Mouse (Mus musculus): Measurements from ENCODE around the gene Trim2. TPM values are rescaled to one million over a fixed set of nuclear protein-coding genes. Genes with fewer than 3 reads are reported as not detected.

Gene Trim2
- total and polyA plus RNA-seq, 2 experiments from 2014 or later = 127 to 186 TPM

DNA sequence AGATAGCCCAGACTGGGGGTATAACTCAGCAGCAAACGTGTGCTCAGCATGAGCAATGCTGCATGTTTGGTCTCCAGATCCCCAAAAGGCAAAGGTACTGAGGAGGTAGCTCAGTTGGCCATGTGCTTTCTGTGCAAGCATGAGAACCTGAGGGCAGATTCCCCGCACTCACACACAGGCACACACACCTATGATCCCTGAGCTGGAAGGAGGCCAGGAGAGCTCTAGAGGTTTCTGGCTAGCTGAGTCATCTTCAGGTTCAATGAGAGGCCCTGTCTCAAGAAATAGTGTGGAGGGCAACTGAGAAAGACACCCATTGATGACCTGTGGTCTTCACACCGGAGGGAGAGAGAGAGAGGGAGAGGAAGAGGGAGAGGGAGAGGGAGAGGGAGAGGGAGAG, 19.4 kb downstream of the Trim2 start:
- Histone ChIP-seq H3K9ac (no peak overlapping the region), H3K36me3 (ENCODE audit: insufficient read depth) (no peaks in the 10 kb centered on the region), H3K4me2 (ENCODE audit: low read depth) (no peak overlapping the region), H3K4me3 (ENCODE audit: low read depth, low read length) (no peak overlapping the region), H3K9me3 (ENCODE audit: low read length) (no peaks in the 10 kb centered on the region), H3K4me1 (ENCODE audit: insufficient read depth) (peaks cover 6% of the 10 kb centered on the region), H3K27ac (ENCODE audit: low read depth, low read length) (no peak overlapping the region), H3K27me3 (ENCODE audit: insufficient read depth, low read length) (no peaks in the 10 kb centered on the region)
- DNase-seq (no peak), ATAC-seq (no peak)
- 85% methylated on average over 3 of the region's 3 CpGs for WGBS
- no peak for TF ChIP-seq CTCF (IDR thresholded peaks at IDR 0.05; ENCODE audit: low read depth)

DNA sequence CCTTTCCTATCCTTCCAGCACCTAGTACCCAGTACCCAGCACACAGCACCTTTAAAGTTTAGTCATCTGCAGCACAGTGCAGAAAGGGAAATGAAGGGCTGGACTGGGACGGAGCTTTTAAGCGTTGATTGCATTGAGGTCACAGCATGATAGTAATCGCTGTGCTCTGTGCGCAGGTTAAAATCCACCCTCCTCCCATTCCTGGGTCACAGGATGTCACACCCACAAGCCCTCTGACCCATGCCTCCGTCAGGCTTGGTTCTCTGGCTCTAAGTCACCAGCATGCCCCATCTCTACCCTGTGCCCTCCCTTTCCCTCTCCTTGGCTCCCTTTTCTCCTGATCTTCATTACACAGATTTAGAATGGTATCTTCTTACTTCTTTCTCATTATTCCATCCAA, 20.4 kb downstream of the Trim2 start:
- Histone ChIP-seq H3K4me3 (ENCODE audit: low read depth, low read length) (no peak overlapping the region), H3K27me3 (ENCODE audit: insufficient read depth, low read length) (no peaks in the 10 kb centered on the region), H3K9me3 (ENCODE audit: low read length) (no peaks in the 10 kb centered on the region), H3K9ac (no peak overlapping the region), H3K36me3 (ENCODE audit: insufficient read depth) (no peaks in the 10 kb centered on the region), H3K4me1 (ENCODE audit: insufficient read depth) (peaks cover 10% of the 10 kb centered on the region), H3K4me2 (ENCODE audit: low read depth) (no peak overlapping the region), H3K27ac (ENCODE audit: low read depth, low read length) (no peak overlapping the region)
- DNase-seq (no peak), ATAC-seq (no peak)
- WGBS = 87% methylated on average over 5 of the region's 5 CpGs
- TF ChIP-seq CTCF (IDR thresholded peaks at IDR 0.05; ENCODE audit: low read depth) = no peak

DNA sequence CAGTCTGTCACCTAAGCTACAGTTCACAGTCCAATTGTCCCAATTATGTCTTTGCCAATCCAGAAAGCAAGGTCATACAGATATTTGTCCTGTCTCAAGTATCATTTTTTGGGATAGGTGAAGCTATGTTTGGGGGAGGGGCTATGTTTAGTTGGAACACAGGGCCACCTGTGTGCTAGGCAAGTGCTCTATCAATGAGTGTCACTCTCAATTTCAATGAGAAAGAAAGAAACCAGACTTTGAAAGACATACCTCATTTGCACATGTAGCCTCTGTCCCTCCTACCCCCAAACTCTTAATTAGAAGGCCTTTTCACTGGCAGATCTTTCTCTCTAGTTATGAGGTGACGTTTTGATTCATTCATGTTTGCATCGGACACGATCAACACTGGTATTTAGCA, 21.9 kb downstream of the Trim2 start:
- no peak overlapping the region for H3K9ac ChIP-seq
- H3K9me3 ChIP-seq (ENCODE audit: low read length) = no peaks in the 10 kb centered on the region
- TF ChIP-seq CTCF (IDR thresholded peaks at IDR 0.05; ENCODE audit: low read depth) = no peak
- H3K4me1 ChIP-seq (ENCODE audit: insufficient read depth) = peaks cover 10% of the 10 kb centered on the region
- DNase-seq (no peak), ATAC-seq (no peak)
- no peak overlapping the region for H3K4me2 ChIP-seq (ENCODE audit: low read depth)
- H3K27ac ChIP-seq (ENCODE audit: low read depth, low read length) = no peak overlapping the region
- H3K4me3 ChIP-seq (ENCODE audit: low read depth, low read length) = no peak overlapping the region
- H3K27me3 ChIP-seq (ENCODE audit: insufficient read depth, low read length) = no peaks in the 10 kb centered on the region
- WGBS = 12% methylated on average over 3 of the region's 3 CpGs
- no peaks in the 10 kb centered on the region for H3K36me3 ChIP-seq (ENCODE audit: insufficient read depth)

- no peaks in the 10 kb centered on the region for H3K27me3 ChIP-seq (ENCODE audit: insufficient read depth, low read length)
- 71% methylated on average over 8 of the region's 8 CpGs for WGBS
- H3K4me3 ChIP-seq (ENCODE audit: low read depth, low read length) = no peak overlapping the region
- no peak overlapping the region for H3K27ac ChIP-seq (ENCODE audit: low read depth, low read length)
- no peaks in the 10 kb centered on the region for H3K36me3 ChIP-seq (ENCODE audit: insufficient read depth)
- no peaks in the 10 kb centered on the region for H3K9me3 ChIP-seq (ENCODE audit: low read length)
- ATAC-seq (no peak), DNase-seq (no peak)
- H3K4me1 ChIP-seq (ENCODE audit: insufficient read depth) = peaks cover 10% of the 10 kb centered on the region
- H3K4me2 ChIP-seq (ENCODE audit: low read depth) = no peak overlapping the region
- no peak overlapping the region for H3K9ac ChIP-seq
- no peak for TF ChIP-seq CTCF (IDR thresholded peaks at IDR 0.05; ENCODE audit: low read depth)
These were observed 23.2 kb downstream of the Trim2 start for GRCm38 (mm10) chr3:84283524-84283923.

- Histone ChIP-seq H3K4me2 (ENCODE audit: low read depth) (no peak overlapping the region), H3K27ac (ENCODE audit: low read depth, low read length) (no peak overlapping the region), H3K27me3 (ENCODE audit: insufficient read depth, low read length) (no peaks in the 10 kb centered on the region), H3K9me3 (ENCODE audit: low read length) (no peaks in the 10 kb centered on the region), H3K4me1 (ENCODE audit: insufficient read depth) (peaks cover 10% of the 10 kb centered on the region), H3K4me3 (ENCODE audit: low read depth, low read length) (no peak overlapping the region), H3K9ac (no peak overlapping the region), H3K36me3 (ENCODE audit: insufficient read depth) (no peaks in the 10 kb centered on the region)
- ATAC-seq = peak; percentile 42; the same call in 1 of the 2 replicates
- no peak for DNase-seq
- TF ChIP-seq CTCF (IDR thresholded peaks at IDR 0.05; ENCODE audit: low read depth) = no peak
- 24% methylated on average over 10 of the region's 10 CpGs for WGBS
These were observed 24.7 kb downstream of the Trim2 start for GRCm38 (mm10) chr3:84281936-84282371.

- Histone ChIP-seq H3K27me3 (ENCODE audit: insufficient read depth, low read length) (no peaks in the 10 kb centered on the region), H3K9ac (no peak overlapping the region), H3K27ac (ENCODE audit: low read depth, low read length) (no peak overlapping the region), H3K4me3 (ENCODE audit: low read depth, low read length) (no peak overlapping the region), H3K4me2 (ENCODE audit: low read depth) (no peak overlapping the region), H3K9me3 (ENCODE audit: low read length) (no peaks in the 10 kb centered on the region), H3K4me1 (ENCODE audit: insufficient read depth) (peaks cover 6% of the 10 kb centered on the region), H3K36me3 (ENCODE audit: insufficient read depth) (no peaks in the 10 kb centered on the region)
- 67% methylated on average over 4 of the region's 4 CpGs for WGBS
- TF ChIP-seq CTCF (IDR thresholded peaks at IDR 0.05; ENCODE audit: low read depth) = no peak
- ATAC-seq (no peak), DNase-seq (no peak)
These were observed 27.9 kb downstream of the Trim2 start for GRCm38 (mm10) chr3:84278809-84279208.

GRCm38 (mm10) chr3:84275124-84275523, 31.6 kb downstream of the Trim2 start:
- no peak for DNase-seq
- H3K4me3 ChIP-seq (ENCODE audit: low read depth, low read length) = no peak overlapping the region
- no peak overlapping the region for H3K4me2 ChIP-seq (ENCODE audit: low read depth)
- 0 out of 2 replicates have a peak, but pooled peaks cover 5% of the 10 kb centered on the region for H3K4me1 ChIP-seq (ENCODE audit: insufficient read depth)
- WGBS = 52% methylated on average over 4 of the region's 4 CpGs
- no peaks in the 10 kb centered on the region for H3K27me3 ChIP-seq (ENCODE audit: insufficient read depth, low read length)
- no peak overlapping the region for H3K27ac ChIP-seq (ENCODE audit: low read depth, low read length)
- TF ChIP-seq CTCF (IDR thresholded peaks at IDR 0.05; ENCODE audit: low read depth) = no peak
- no peak for ATAC-seq
- H3K9me3 ChIP-seq (ENCODE audit: low read length) = no peaks in the 10 kb centered on the region
- no peaks in the 10 kb centered on the region for H3K36me3 ChIP-seq (ENCODE audit: insufficient read depth)
- no peak overlapping the region for H3K9ac ChIP-seq

Data from forebrain, postnatal 0 days (tissue).